Mouse (Mus musculus) liver, embryonic 14.5 days (tissue): ENCODE measurements around the gene AU015836. TPM values are rescaled to one million over a fixed set of nuclear protein-coding genes. Genes with fewer than 3 reads are reported as not detected.

ENCODE experiments used
- ATAC-seq: fragments of 200-750 bp; cut with Nextera tagmentation; 2 replicates; pipeline ENCODE4 v1.8.0; 2017; ENCODE audit warnings: moderate number of reproducible peaks, mild to moderate bottlenecking, moderate library complexity; ENCODE audit not compliant: insufficient read depth
- DNase-seq, 3 experiments: peaks; one replicate each; pipeline ENCODE4 v3.0.0-alpha.2; 2012 to 2013; ENCODE audit warnings: low read depth in 3 of 3, low spot score in 3 of 3
- H3K27ac ChIP-seq: fragments of 300-500 bp; sonication (generic); 2 replicates; pipeline ENCODE4 v1.5.1; 2014; ENCODE audit warnings: moderate library complexity, mild to moderate bottlenecking, control low read depth, inconsistent platforms
- H3K27me3 ChIP-seq: fragments of 300-500 bp; sonication (generic); 2 replicates; pipeline ENCODE4 v1.6.1; 2014; ENCODE audit warnings: mild to moderate bottlenecking, low read length, moderate library complexity; ENCODE audit not compliant: control insufficient read depth, insufficient read depth
- H3K36me3 ChIP-seq: fragments of 300-500 bp; sonication (generic); replicated peaks from 2 replicates; pipeline ENCODE4 v1.6.1; 2014; ENCODE audit warnings: low read depth; ENCODE audit not compliant: control insufficient read depth, insufficient read depth
- H3K4me1 ChIP-seq, 2 experiments: fragments of 200-500 bp in 1 of 2; fragments of 300-500 bp in 1 of 2; sonication (generic) in 1 of 2; replicated peaks; 2 replicates each; pipeline ENCODE4 v1.6.1; 2012 to 2014; ENCODE audit warnings: antibody characterized with exemption in 1 of 2, inconsistent platforms in 1 of 2, low read length in 1 of 2; ENCODE audit not compliant: control insufficient read depth in 2 of 2, insufficient read depth in 2 of 2
- H3K4me2 ChIP-seq: fragments of 300-500 bp; sonication (generic); 2 replicates; pipeline ENCODE4 v1.6.1; 2014; ENCODE audit warnings: low read depth, mild to moderate bottlenecking, control low read depth, moderate library complexity
- H3K4me3 ChIP-seq, 2 experiments: fragments of 200-500 bp in 1 of 2; fragments of 300-500 bp in 1 of 2; sonication (generic) in 1 of 2; 2 replicates each; pipeline ENCODE4 v1.5.1; 2012 to 2014; ENCODE audit warnings: low read depth in 2 of 2, low read length in 2 of 2, mild to moderate bottlenecking in 2 of 2, control low read depth in 1 of 2, inconsistent platforms in 1 of 2, moderate library complexity in 1 of 2; ENCODE audit not compliant: insufficient read depth in 1 of 2
- H3K9ac ChIP-seq: fragments of 300-500 bp; sonication (generic); replicated peaks from 2 replicates; pipeline ENCODE4 v1.6.1; 2014; ENCODE audit warnings: mild to moderate bottlenecking, control low read depth, moderate library complexity
- H3K9me3 ChIP-seq: fragments of 300-500 bp; sonication (generic); 2 replicates; pipeline ENCODE4 v1.6.1; 2016; ENCODE audit warnings: low read length, mixed read lengths; ENCODE audit not compliant: control insufficient read depth
- CTCF ChIP-seq: IDR thresholded peaks from 2 replicates; pipeline ENCODE4 v1.5.1; 2016; ENCODE audit warnings: antibody characterized with exemption, low read depth, control low read depth
- EP300 ChIP-seq: IDR thresholded peaks from 2 replicates; pipeline ENCODE4 v1.6.1; 2016; ENCODE audit warnings: antibody characterized with exemption, low read depth
- WGBS: fragments of 180-500 bp; shearing (Covaris S2); extraction: QIAGEN DNeasy Blood & Tissue Kit; methylation state at CpG from one replicate; pipeline ENCODE4 v1.1.7; 2014; ENCODE audit not compliant: insufficient replicate concordance; 5-methylcytosine and 5-hydroxymethylcytosine counted together
- polyA plus RNA-seq, 2 experiments: library from polyadenylated mRNA; depleted of rRNA in 1 of 2; stranded (reverse) in 1 of 2; unstranded in 1 of 2; fragments of >200 nt; fragmentation: Nextera tagmentation in 1 of 2; extraction: Ambion mirVana in 1 of 2; gene quantifications; 2 replicates each; pipeline versions ENCODE4 v1.2.1 to v1.2.3; 2012 to 2014

AU015836 gene
- polyA plus RNA-seq, 2 experiments = 0.71 to 1.6 TPM

DNA sequence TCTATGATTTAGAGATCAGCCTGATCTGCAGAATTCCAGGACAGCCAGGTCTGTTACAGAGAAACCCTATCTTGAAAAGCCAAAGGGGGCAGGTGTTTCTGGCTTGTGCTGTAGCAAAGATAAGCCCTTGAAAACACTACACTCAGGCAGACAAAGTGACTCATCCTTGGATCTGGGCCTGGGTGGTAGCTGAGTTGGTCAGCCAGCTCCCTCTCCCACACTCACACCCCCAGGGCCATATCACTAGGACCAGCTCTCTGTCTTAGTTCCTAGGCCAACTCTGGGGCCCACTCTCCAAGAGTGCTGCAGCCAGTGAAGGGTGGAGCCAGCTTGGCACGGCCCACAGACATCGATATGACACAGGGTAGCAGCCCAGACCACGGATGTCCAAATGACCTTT lies 38.5 kb downstream of the AU015836 start:
- H3K27ac ChIP-seq = peak overlapping the region; percentile 3
- WGBS = 36% methylated on average over 3 of the region's 3 CpGs

DNA sequence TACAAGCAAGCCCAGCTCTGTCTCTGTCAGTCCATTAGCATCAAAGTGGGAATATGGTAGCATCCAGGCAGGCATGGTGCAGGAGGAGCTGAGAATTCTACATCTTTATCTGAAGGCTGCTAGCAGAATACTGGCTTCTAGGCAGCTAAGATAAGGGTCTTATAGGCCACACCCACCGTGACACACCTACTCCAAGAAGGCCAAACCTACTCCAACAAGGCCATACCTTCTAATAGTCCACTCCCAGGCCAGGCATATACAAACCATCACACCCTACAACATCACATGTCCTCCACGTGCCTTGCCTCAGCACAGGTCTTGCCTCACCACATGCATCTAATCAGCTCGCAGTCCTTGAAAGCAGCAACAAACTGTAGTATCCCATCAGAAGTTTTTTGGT lies 41.0 kb downstream of the AU015836 start:
- H3K27ac ChIP-seq = no peak overlapping the region
- H3K27me3 ChIP-seq = no peaks in the 10 kb centered on the region
- no peaks in the 10 kb centered on the region for H3K36me3 ChIP-seq
- peak; percentile 85 for ATAC-seq
- TF ChIP-seq CTCF (no peak), EP300 (0 out of 2 replicates have a peak, but pooled peaks have one; percentile 27)
- no peak overlapping the region for H3K4me3 ChIP-seq
- H3K4me1 ChIP-seq = peaks cover 10 to 29% of the 10 kb centered on the region in 2 experiments
- no peak overlapping the region for H3K4me2 ChIP-seq
- peak; percentile 38 to 53 (median 47) for DNase-seq
- H3K9me3 ChIP-seq = no peaks in the 10 kb centered on the region
- WGBS = 29% methylated on average over 3 of the region's 3 CpGs
- no peak overlapping the region for H3K9ac ChIP-seq

More for the DNA sequence above, 38.5 kb downstream of the AU015836 start:
- H3K4me3 ChIP-seq = no peak overlapping the region
- DNase-seq (peak; percentile 31 to 50 (median 38)), ATAC-seq (peak; percentile 80)
- peaks cover 10 to 29% of the 10 kb centered on the region in 2 experiments for H3K4me1 ChIP-seq
- no peaks in the 10 kb centered on the region for H3K27me3 ChIP-seq
- H3K9ac ChIP-seq = no peak overlapping the region
- no peak for TF ChIP-seq CTCF
- TF ChIP-seq EP300 = peak; percentile 72
- no peaks in the 10 kb centered on the region for H3K9me3 ChIP-seq
- no peak overlapping the region for H3K4me2 ChIP-seq
- H3K36me3 ChIP-seq = no peaks in the 10 kb centered on the region

DNA sequence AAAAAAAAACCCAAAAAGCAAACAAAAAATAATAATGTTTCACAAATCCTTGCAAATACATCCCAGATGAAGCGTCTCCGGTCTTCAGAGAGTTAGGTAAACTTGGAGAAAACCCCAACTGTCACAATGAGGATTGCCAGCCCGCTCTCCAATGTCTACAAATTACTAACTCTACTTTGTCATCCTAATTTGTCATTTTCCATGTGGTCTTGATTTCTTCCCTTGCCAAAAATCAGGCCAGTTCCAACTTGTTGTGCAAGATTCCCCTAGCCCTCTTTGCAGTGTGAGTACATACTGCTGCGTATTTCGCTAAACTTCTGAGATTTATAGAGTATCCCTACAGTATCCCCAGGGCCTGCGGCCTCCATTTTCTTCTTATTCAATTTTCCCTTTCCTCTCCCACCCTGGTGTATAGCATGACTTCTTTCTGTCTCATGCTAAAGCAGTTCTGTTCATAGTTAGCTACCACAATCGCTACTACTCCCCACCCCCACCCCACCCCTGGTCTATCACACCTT lies 43.3 kb downstream of the AU015836 start:
- H3K9me3 ChIP-seq = no peaks in the 10 kb centered on the region
- TF ChIP-seq EP300 (no peak), CTCF (no peak)
- H3K4me3 ChIP-seq = no peak overlapping the region
- DNase-seq (no peak), ATAC-seq (no peak)
- peaks cover 9 to 28% of the 10 kb centered on the region in 2 experiments for H3K4me1 ChIP-seq
- H3K27me3 ChIP-seq = no peaks in the 10 kb centered on the region
- no peak overlapping the region for H3K27ac ChIP-seq
- H3K36me3 ChIP-seq = no peaks in the 10 kb centered on the region
- WGBS = 77% methylated on average over 7 of the region's 7 CpGs
- H3K9ac ChIP-seq = no peak overlapping the region
- H3K4me2 ChIP-seq = no peak overlapping the region

DNA sequence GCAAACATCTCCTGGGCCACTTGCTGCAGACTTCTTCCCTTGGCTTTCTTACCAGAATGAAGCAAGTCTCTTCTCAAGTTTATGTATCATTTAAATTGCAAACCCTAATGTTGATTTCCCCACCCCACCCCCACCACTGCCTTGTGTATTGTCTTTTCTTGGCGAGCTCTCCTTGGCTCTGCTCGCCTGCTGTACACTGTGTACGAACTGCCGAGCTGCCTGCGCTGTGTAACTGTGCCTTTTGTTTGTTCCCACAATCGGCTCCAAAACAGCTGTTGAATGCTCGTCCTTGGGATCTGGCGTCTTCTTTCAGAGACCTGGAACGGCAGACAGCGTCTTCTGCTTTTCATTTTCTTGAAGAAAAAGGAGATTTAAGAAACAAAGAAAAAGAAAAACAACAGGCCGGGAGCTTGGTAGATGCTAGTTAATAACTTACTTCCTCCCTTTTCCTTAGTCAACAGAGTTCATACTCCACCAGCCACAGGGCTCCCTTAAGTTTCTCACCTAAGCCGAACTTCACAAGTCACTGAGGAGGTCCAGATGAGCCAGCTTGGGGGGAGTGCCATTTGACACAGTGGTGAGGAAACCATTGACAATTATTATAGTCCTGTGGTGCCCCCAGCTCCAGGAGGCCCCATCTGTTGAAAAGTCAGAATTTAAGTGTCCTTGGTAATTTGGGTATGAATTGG lies 44.2 kb downstream of the AU015836 start:
- Histone ChIP-seq H3K36me3 (no peaks in the 10 kb centered on the region), H3K4me3 (no peak overlapping the region), H3K4me1 (peaks cover 4 to 19% of the 10 kb centered on the region in 2 experiments), H3K27ac (no peak overlapping the region), H3K4me2 (no peak overlapping the region), H3K9ac (no peak overlapping the region), H3K9me3 (no peaks in the 10 kb centered on the region), H3K27me3 (no peaks in the 10 kb centered on the region)
- 38% methylated on average over 12 of the region's 12 CpGs for WGBS
- no peak for DNase-seq
- ATAC-seq = no peak
- TF ChIP-seq CTCF = no peak
- no peak for TF ChIP-seq EP300

DNA sequence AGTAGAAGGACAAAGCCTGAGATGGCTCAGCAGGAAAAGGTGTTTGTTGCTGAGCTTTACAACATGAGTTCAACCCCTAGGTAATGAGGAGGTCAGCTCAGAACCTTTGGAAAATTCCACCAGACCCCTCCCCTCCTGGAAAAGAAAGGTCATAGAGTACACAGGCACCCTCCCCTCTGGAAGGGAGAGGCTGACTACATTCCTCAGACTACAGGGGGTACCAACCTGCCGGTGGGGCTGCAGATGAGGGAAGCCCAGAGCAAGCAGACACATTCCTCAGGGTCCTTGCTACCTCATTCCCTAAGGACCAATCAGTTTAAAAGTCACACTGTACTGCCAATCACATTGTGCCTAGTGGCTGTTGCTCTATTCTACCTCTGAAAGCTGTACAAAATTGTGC lies 48.4 kb downstream of the AU015836 start:
- Histone ChIP-seq H3K27ac (no peak overlapping the region), H3K4me1 (no peaks in the 10 kb centered on the region), H3K4me2 (no peak overlapping the region), H3K4me3 (no peak overlapping the region), H3K9me3 (no peaks in the 10 kb centered on the region), H3K27me3 (no peaks in the 10 kb centered on the region), H3K9ac (no peak overlapping the region), H3K36me3 (no peaks in the 10 kb centered on the region)
- WGBS = 40% methylated on average over 1 of the region's 1 CpGs
- DNase-seq (no peak), ATAC-seq (no peak)
- no peak for TF ChIP-seq CTCF
